Mouse (Mus musculus): ENCODE measurements around the gene Relb.
"Not testable (repeated sequence)": the region's sequence is repeated elsewhere in the genome, so short reads cannot be mapped to it uniquely, and the experiment has no call there.

The Relb gene

GRCm38 (mm10) chr7:19632275-19632674 is 3.0 kb upstream of the Relb start:
- no peak for DNase-seq (ENCODE audit: low spot score)

GRCm38 (mm10) chr7:19628536-19629360 is 490 bp downstream of the Relb start:
- peak; percentile 98 for DNase-seq (ENCODE audit: low spot score)

GRCm38 (mm10) chr7:19628192-19628535 is 1.1 kb downstream of the Relb start:
- no peak for DNase-seq (ENCODE audit: low spot score)

- DNase-seq (ENCODE audit: low spot score) = no peak
These were observed 1.5 kb downstream of the Relb start for GRCm38 (mm10) chr7:19627721-19628120.

- DNase-seq (ENCODE audit: low spot score) = no peak
These were observed 5.8 kb downstream of the Relb start for GRCm38 (mm10) chr7:19623433-19623832.

GRCm38 (mm10) chr7:19622241-19622640 is 7.0 kb downstream of the Relb start:
- DNase-seq (ENCODE audit: low spot score) = no peak

GRCm38 (mm10) chr7:19620811-19621210 is 8.4 kb downstream of the Relb start:
- DNase-seq (ENCODE audit: low spot score) = no peak

- no peak for DNase-seq (ENCODE audit: low spot score)
These were observed 10.0 kb downstream of the Relb start for GRCm38 (mm10) chr7:19619004-19619801.

- no peak for DNase-seq (ENCODE audit: low spot score)
These were observed 14.1 kb downstream of the Relb start for GRCm38 (mm10) chr7:19615036-19615577.

GRCm38 (mm10) chr7:19610969-19611368 is 18.3 kb downstream of the Relb start:
- DNase-seq (ENCODE audit: low spot score) = no peak

- no peak for DNase-seq (ENCODE audit: low spot score)
These were observed 19.5 kb downstream of the Relb start for GRCm38 (mm10) chr7:19609641-19610332.

GRCm38 (mm10) chr7:19607291-19607690 is 21.9 kb downstream of the Relb start:
- DNase-seq (ENCODE audit: low spot score) = no peak

GRCm38 (mm10) chr7:19604606-19605214 is 24.5 kb downstream of the Relb start:
- DNase-seq (ENCODE audit: low spot score) = not testable (repeated sequence)

GRCm38 (mm10) chr7:19603849-19604605 is 25.2 kb downstream of the Relb start, which contains the start of gene Clasrp:
Gene Clasrp, minus strand, starts transcription at chr7:19604486.
- DNase-seq (ENCODE audit: low spot score) = peak; percentile 93

GRCm38 (mm10) chr7:19603055-19603454 is 26.2 kb downstream of the Relb start:
- no peak for DNase-seq (ENCODE audit: low spot score)

GRCm38 (mm10) chr7:19600562-19600961 is 28.7 kb downstream of the Relb start:
- DNase-seq (ENCODE audit: low spot score) = no peak

- no peak for DNase-seq (ENCODE audit: low spot score)
These were observed 36.0 kb downstream of the Relb start for GRCm38 (mm10) chr7:19593061-19593730.

GRCm38 (mm10) chr7:19589917-19590316 is 39.3 kb downstream of the Relb start:
- DNase-seq (ENCODE audit: low spot score) = peak; percentile 47

- no peak for DNase-seq (ENCODE audit: low spot score)
These were observed 40.0 kb downstream of the Relb start for GRCm38 (mm10) chr7:19589207-19589606.

GRCm38 (mm10) chr7:19586269-19586668 is 43.0 kb downstream of the Relb start:
- no peak for DNase-seq (ENCODE audit: low spot score)
